Mouse (Mus musculus): Measurements from ENCODE around the gene 1700003F12Rik.
A peak's percentile ranks its signal among the peaks of the same experiment; 100 is the strongest.

The 1700003F12Rik gene

GRCm38 (mm10) chr2:154576876-154577743, 30.2 kb downstream of the 1700003F12Rik start:
- DNase-seq (ENCODE audit: low spot score), result no peak

GRCm38 (mm10) chr2:154577744-154578067, 30.8 kb downstream of the 1700003F12Rik start:
- DNase-seq (ENCODE audit: low spot score), result no peak

GRCm38 (mm10) chr2:154580586-154580985, 33.7 kb downstream of the 1700003F12Rik start:
- DNase-seq (ENCODE audit: low spot score), result no peak

GRCm38 (mm10) chr2:154581421-154581820, 34.5 kb downstream of the 1700003F12Rik start:
- DNase-seq (ENCODE audit: low spot score), result no peak

GRCm38 (mm10) chr2:154583906-154584872, 37.3 kb downstream of the 1700003F12Rik start:
- DNase-seq (ENCODE audit: low spot score), result no peak

GRCm38 (mm10) chr2:154584931-154585601, 38.2 kb downstream of the 1700003F12Rik start:
- DNase-seq (ENCODE audit: low spot score), result no peak

- DNase-seq (ENCODE audit: low spot score), result peak; percentile 64
Measured at GRCm38 (mm10) chr2:154586405-154586804, 39.5 kb downstream of the 1700003F12Rik start.

GRCm38 (mm10) chr2:154589051-154589450, 42.2 kb downstream of the 1700003F12Rik start:
- DNase-seq (ENCODE audit: low spot score), result no peak

- no peak for DNase-seq (ENCODE audit: low spot score)
Measured at GRCm38 (mm10) chr2:154591239-154591638, 44.4 kb downstream of the 1700003F12Rik start.

- no peak for DNase-seq (ENCODE audit: low spot score)
Measured at GRCm38 (mm10) chr2:154593025-154593424, 46.1 kb downstream of the 1700003F12Rik start.

- DNase-seq (ENCODE audit: low spot score), result no peak
Measured at GRCm38 (mm10) chr2:154595775-154596174, 48.9 kb downstream of the 1700003F12Rik start.

- no peak for DNase-seq (ENCODE audit: low spot score)
Measured at GRCm38 (mm10) chr2:154597399-154597798, 50.5 kb downstream of the 1700003F12Rik start.

Data from c-Kit-positive CD71-positive TER-119-positive erythroid progenitor cells, embryonic 14.5 days (primary cell).